Mouse (Mus musculus) left cerebral cortex, adult 18-20 months (tissue): ENCODE measurements around the gene Eif3l. TPM values are rescaled to one million over a fixed set of nuclear protein-coding genes. Genes with fewer than 3 reads are reported as not detected.
"Not testable (repeated sequence)": the region's sequence is repeated elsewhere in the genome, so short reads cannot be mapped to it uniquely, and the experiment has no call there.

Source experiments
- DNase-seq, 2 experiments: peaks; one replicate each; pipeline ENCODE4 v3.0.0; 2021 to 2022; ENCODE audit warnings: low spot score in 2 of 2, mixed read lengths in 1 of 2
- long read RNA-seq, 2 experiments: library from polyadenylated mRNA; stranded (forward); transcript quantifications; one replicate each; pipeline ENCODE4 v2.0.0; 2021
- total RNA-seq, 2 experiments: library from RNA; stranded (reverse); gene quantifications; 2 replicates each; pipeline ENCODE4 v1.2.3; 2021

Eif3l gene
- 10 to 100 TPM; 66.5 to 68.2 TPM for total RNA-seq
- long read RNA-seq, experiment 1, transcript Eif3l-201 (13 exons, 1,942 nt): major isoform, 119 of 138 reads
- long read RNA-seq, experiment 1, partial matches to known transcripts: 10 of 138 reads
- long read RNA-seq, experiment 1, other reads (novel, unspliced or antisense): 8 of 138 reads
- long read RNA-seq, experiment 2, transcript Eif3l-201 (13 exons, 1,942 nt): major isoform, 96 of 112 reads
- long read RNA-seq, experiment 2, partial matches to known transcripts: 7 of 112 reads
- long read RNA-seq, experiment 2, other reads (novel, unspliced or antisense): 7 of 112 reads

DNA sequence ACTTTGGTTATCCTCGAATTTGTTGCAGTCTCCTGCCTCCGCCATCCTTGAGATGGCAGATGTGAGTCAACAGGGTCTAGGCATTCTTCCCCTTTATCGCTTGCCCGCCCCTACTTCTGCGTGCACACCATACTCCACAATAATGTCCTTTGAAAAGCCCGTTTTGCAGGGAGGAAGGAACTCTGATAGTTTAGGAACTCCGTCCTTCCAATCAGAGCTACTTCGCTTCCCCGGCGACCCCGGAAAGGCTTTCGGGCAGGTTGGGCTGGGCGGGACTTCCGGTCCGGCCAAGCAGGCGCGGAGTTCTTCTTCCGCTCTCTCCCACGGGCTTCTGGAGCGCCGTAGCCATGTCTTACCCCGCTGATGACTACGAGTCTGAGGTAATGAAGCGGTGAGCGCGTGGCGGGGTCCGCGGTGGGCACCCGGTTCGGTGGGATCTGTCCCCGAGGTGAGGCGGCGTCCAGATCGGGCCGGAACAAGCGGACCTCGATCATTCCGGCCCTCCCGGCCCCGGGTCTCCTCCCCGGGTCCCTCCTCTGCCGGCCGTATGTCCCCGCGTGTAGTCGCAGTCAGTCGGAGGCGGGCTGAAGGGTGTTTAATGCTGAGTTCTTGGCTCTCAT, at the start of gene Eif3l:
Gene Eif3l (plus strand): TSS at position 267 of the 620 bp plus-strand sequence.
- DNase-seq: peak; percentile 88 to 90

DNA sequence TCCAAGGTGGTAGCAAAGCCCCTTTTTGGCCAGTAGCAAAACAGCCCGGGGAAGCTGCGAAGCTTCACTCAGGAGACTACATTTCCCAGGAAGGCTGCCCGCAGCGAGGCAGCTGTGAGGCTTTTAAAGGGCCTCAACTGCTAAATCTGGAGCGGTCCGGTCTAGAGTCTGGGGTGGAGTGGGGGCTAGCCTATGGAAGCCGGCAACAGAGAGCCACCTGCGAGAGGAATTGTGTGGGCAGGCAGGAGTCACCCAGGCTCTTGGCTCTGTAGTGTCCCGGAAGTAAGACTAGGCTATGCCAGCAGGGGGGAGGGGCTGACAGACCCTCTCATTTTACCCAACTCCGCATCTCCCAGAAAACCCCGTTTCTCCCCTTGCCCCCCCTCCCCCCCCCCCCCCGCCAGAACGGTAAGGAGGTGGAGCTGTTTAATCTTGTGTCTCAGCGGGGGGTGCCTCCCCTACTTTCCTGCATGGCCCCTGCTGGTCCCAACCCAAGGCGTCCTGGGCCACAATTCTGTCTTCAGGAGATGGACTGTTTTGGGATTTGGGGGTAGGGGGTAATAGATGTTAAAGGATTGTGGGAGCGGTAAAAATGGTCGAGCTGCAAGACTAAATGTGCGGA, 49.2 kb upstream of the Eif3l start:
- peak in 1 of 2 experiments; percentile 31 for DNase-seq

DNA sequence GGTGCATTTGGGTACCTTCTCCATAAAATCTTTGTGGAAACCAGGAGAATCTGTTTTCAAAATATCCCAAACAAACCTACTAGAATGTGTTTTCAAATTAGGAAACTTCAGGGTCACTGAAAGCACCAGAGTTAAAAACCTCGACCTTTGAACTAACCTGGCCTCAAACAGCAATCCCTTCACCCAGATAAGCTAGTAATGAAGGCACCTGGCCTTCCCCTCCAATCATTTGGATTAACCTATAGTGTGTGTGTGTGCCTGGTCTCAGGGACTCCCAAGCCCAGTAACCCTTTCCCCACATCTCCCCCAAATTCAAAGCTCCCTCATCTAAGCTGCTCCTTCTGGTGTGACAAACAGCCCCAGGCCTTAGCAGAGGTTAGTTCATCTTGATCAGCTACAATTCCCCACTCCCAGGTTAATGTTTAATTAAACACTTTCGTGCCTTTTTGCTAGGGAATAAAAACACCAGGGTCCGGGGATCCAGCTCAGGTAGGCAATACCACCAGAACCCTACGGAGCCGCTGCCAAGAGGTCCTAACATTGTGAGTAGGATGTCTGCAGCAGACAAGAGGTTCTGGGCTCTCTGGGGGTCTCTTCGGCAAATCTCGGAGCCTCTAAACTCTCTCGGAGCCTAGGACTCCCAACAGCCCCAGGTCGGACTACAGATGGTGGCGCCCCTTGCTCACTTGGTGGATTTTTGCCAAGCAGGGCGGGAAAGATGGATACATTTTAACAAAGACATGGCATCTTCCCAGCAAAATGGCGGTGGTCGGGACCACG, 48.3 kb upstream of the Eif3l start:
- no peak for DNase-seq

DNA sequence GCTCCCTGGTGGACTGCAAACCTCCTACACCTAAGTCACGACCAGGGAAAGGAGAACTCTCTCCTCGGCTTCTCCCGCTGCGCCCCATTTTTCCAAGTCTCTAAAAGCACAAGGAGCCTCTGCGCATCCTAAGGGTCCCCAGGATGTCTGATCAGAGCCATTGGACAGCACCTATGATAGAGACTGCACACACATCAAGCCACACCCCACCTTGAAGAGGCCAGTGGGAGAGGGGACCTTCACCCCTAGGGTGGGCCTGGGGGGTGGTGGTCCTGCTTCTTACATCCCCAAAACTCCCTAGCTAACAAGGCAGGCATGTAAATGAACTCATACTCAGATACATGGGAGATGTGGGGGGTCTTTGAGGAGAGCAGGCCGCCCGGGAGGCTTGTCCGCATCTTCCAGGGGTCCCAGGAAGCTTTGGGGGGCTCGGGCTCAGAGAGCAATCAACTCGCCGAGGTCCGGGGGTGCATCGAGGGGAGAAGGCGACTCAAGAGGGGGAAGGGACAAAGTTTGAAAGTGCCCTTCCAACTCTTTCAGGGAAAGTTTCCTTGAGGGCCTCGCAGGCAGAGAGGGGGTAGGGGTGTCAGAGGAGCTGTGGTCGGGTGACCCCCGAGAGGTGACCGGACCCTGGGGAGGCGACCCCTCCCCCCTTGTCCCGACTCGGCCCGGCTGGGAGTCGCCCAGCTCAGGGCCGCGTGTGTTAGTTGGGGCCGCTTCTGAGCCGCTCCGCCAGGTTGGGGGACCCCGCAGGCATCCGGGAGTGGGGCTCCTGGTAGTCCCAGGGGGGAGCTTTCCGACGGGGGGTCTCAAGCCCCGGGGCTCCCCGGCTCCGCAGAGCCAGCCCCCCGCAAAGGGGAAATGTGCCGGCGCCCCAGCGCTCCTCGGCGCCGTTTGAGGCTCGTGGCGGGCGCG, 47.4 kb upstream of the Eif3l start:
- no peak for DNase-seq

DNA sequence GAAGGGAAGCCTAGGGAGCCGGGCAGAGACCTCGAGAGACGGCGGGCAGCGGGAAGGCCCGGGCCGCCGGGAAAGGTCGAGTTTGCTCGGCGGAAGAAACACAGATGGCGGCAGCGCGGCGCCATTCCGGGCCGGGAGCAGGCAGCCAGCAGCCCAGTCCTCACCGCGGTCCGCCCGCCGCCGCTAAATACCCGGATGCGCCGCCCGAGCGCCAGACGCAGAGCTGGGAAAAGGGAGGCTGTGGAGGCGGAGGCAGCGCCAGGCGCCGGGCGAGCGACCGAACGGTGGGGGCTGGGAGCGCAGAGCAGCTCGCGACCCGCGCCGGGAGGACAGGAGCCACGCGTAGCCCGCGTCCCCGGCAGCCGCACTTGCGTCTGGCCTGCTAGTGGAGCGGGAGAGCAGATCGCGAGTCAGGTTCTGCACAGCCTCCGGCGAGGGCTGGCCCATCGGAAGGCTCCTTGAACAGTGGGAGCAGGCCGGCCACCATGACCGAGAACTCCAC, 46.7 kb upstream of the Eif3l start, which contains the start of gene H1f0:
Gene H1f0 (plus strand): TSS at position 214 of the 502 bp plus-strand sequence.
- peak; percentile 93 to 95 for DNase-seq

DNA sequence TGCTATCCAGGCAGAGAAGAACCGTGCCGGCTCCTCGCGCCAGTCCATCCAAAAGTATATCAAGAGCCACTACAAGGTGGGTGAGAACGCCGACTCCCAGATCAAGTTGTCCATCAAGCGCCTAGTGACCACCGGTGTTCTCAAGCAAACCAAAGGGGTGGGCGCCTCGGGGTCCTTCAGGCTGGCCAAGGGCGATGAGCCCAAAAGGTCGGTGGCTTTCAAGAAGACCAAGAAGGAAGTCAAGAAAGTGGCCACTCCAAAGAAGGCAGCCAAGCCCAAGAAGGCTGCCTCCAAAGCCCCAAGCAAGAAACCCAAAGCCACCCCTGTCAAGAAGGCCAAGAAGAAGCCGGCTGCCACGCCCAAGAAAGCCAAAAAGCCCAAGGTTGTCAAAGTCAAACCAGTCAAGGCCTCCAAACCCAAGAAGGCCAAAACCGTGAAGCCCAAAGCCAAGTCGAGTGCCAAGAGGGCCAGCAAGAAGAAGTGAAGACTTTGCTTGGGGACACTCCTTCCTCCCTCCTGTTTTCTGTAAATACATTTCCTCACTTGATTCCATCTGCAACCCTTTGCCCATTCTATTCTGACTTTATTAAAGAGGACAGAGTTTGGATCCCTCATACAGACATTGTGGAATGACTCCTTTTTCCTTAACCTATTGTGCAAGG, 46.0 kb upstream of the Eif3l start:
- DNase-seq: no peak

DNA sequence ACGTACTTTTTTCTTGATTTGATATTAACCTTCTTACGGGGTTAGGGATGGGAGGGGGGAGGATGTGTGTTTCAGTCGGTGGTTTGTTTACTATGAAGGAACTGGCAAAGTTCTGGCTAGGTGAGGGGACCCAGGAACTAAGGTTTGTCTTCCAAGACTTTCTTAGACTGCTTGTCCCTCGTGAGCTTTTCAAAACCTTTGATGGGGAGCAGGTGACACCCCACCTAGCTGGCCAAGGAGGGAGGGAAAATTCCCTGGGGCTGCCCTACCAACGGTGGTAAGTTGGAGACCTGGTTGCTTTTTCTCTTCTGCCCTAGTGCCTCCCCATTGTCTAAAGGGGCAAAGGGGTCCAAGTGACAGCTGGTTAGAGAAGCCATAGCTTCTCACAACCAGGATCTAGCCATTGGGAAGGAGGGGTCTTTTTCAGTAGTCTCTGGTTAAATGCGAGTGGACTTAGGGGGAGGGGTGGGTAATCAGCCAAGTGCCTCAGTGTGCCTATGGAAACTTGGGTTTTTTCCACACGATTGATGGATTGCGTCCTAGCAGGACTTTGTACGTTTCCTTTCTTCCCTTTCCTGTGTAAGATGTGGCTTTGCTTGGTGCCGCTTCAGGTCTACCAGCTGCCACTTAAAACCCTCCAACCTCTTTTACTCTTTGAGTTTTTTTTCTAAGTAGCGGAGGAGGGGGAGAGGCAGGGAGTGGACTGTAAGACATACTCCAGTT, 45.3 kb upstream of the Eif3l start:
- no peak for DNase-seq

DNA sequence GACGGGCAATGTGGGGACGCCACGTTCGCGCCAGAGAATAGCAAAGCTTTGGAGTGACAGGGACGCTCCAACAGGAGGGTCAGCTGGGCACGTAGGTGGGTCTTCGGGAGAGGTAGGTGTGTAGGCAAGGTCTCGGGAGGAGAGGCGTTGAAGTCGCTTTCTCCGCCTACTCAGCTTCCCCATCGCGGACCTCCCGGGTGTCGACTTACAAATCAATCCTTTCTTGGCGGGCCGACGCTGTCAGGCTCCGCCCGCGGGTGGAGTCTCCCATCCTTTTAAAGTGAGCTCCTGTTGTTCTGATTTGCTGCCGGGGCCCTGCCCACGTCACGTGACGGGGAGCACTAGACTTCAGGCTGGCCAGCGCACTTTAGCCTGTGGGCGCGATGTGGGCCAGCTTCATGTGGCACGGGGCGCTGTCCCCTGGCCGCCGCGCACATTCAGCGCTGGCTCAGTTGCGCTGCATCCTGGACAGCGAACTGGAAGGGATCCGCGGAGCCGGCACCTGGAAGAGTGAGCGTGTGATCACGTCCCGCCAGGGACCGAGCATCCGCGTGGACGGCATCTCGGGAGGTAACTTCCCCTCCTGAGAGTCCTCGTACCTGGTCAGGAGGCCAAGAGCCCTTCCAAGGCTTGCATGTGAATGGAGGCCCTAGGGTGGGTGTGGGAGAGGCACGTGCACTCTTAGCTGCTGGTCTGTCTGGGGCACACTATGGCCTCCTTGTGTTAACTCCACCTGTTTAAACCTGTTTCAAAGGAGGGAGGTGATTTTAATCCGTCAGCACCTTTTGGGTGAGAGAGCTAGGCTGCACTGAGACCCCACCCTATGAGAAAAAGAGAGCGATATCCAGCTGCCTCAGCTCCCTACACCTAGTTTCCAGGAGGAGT, 44.2 kb upstream of the Eif3l start:
- peak; percentile 73 to 87 for DNase-seq

DNA sequence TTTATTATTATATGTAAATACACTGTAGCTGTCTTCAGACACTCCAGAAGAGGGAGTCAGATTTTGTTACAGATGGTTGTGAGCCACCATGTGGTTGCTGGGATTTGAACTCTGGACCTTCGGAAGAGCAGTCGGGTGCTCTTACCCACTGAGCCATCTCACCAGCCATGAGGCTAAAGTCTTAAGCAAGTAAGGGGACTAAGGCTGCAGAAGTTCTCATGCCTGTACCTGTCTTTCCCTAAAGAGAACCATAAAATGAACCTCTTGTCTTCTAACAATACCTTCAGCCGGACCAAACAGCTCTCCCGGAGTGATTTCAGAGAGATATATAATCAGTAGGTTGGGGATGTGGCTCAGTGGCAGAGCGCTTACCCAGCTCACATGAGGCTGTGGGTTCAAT, 43.1 kb upstream of the Eif3l start:
- DNase-seq: not testable (repeated sequence)

DNA sequence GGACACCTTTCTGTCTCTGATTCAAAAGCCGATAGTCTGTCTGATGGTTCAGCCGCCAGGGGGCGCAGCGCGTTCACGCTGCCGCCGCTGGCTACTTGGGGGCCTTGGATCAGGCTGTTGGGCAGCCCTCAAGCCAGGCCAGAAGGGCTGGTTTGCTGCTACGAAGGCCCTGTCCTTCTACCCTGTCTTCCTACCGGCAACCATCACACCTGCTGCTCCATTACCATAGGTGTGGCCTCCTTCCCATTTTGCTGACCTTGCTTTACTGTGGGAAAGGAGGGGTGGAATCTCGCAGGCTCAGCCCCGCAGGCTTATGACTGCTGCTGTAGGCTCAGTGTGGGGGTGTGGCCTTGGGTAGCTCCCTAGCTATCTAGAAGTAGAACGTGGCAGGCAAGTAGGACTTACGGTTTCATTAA, 37.1 kb upstream of the Eif3l start:
- peak; percentile 78 to 83 for DNase-seq

DNA sequence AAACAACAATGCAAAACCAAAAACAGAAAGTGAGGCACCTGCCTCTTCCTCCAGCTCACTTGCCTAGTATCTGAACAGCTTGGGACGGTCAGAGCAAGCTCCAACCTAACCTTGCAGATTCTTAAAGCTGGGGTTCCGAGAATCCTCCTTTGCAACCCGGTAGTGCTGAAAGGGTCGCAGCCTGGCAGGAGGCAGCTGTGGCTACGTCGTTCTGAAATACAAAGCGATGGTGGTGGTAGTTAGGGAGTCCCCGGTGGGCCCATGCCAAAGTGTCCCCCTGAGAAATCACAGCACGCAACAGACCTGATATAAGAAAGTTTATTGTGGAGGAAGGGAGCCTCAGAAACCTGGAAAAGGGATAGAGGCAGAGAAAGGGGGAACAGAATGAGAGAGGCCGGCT, 36.6 kb upstream of the Eif3l start:
- DNase-seq: no peak

DNA sequence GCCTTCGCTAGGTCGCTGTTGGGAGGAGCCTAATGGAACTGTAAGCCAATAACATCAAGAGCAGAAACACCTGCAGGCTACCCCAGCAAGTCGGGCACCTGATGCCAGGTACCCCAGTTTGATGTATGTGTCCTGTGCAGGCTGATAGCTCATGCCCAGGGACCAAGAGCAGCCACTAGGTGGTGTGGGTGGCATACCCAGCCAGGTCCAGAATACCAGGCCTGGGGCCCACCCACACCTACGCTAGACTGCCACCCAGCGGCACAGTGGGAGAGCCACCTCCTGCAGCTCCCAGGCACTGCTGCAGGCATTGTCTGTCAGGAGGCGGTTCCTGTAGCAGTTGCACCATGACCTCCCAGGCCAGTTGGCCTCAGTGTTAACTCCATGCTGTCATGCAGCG, 36.1 kb upstream of the Eif3l start:
- peak; percentile 55 to 62 for DNase-seq

DNA sequence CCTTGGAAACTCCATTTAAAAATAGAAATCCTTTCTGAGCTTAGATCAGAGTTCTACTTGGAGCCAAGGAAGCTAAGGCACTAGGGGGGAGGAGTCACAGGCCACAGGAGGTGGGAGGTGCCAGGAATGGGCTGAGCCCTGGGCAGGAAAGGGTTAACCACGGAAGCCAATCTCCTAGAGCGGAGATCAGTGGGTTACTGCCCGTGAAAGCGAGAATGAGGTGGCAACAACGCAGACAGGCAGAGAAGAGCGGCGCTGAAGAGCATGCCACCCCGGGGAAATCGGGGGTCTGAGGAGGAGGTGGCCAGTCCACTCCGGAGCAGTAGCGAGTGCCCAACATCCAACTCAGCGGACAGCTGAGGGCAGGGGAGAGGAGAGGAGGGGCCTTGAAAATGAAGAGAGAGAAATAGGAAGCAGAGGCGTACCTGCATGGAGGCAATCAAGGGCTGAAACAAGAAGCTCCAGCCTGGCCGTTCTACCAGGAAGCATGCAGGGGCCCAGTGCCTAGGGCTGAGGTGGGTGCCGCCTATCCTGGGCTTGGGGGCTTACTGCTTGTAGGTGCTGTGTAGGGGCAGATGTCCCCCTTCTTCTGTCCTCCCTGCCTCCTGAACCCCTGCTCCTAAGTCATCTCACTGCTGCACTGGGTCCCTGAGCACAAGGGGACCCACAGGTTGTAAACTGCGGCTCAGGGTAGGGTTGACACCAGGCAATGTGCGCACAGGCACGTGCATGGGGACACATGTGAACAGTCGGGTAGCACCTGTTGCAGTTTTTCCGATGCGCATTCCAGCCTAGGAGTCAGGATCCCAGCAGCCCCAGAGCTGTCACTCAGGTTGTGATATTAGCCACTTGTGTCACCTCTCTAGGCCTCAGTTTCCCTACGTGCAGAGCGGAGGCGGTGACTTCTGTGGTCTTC, 34.2 kb upstream of the Eif3l start:
- DNase-seq: no peak

DNA sequence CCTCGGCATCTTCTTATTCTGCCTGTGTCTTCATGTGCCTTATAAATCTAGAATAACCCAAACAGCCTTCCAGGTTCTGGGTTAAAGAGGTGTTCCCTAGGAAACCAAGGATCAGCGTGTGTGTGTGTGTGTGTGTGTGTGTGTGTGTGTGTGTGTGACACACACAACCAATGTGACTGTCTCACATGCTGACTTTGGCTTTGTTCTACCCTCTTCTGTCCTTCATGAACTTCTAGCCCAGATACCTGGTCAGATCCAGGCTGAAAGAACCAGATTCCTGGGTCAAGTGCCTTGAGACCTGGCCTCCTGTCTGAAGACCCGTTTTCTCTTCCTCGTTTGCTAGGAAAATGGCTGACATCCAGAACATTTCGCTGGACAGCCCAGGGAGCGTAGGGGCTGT, 33.4 kb upstream of the Eif3l start, which contains the start of gene Galr3:
Gene Galr3 (plus strand): TSS at position 301 of the 400 bp plus-strand sequence.
- DNase-seq: no peak

DNA sequence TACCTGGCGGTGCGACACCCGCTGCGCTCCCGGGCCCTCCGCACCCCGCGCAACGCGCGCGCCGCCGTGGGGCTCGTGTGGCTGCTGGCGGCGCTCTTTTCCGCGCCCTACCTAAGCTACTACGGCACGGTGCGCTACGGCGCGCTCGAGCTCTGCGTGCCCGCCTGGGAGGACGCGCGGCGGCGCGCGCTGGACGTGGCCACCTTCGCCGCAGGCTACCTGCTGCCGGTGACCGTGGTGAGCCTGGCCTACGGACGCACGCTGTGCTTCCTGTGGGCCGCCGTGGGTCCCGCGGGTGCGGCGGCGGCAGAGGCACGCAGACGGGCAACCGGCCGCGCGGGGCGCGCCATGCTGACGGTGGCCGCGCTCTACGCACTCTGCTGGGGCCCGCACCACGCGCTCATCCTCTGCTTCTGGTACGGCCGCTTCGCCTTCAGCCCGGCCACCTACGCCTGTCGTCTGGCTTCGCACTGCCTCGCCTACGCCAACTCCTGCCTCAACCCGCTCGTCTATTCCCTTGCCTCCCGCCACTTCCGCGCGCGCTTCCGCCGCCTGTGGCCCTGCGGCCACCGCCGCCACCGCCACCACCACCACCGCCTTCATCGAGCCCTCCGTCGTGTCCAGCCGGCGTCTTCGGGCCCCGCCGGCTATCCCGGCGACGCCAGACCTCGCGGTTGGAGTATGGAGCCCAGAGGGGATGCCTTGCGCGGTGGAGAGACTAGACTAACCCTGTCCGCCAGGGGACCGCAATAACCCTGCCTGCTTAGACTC, 32.1 kb upstream of the Eif3l start:
- peak; percentile 52 to 77 for DNase-seq

DNA sequence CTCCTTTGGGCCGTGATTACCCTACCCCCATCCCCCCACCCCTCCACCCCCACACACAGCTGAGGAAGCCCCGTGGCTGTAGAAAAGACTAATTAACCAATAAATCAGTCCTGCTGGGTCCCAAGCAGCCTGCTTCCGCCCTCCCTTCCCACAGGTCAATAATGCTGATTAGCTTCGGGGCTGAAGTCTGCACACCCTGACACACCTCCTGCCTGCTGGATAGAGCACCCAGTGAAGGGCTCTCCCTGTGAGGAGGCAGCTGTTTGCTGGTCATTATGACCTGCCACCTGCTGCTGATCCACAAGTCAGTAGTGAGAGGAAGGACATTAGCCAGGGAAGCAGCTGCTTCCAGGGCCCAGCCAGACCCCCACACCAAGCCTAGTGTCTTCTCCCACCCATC, 30.1 kb upstream of the Eif3l start:
- no peak for DNase-seq
